Comparison of ENCODE assay signal across 8 mouse cellular contexts in the genomic region with DNA sequence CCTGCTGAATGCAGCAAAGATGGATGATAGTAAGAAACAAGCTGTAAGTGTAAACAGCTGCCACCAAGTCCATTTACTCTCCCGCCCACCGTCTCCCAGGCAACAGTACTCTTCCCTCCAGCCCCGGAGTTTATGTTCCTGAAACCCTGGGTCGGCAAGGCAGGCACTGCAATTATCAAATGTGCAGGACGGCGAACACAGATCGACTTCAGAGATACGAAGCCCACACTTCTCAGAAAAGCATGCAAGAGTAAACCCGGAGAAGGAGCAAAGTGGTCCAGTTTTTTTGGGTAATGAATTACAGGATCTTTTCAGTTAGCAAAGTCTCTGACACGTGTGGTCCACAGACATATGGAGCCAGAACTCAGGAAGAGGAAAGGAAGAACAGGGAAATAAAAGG. TPM values are rescaled to one million over a fixed set of nuclear protein-coding genes. Genes with fewer than 3 reads are reported as not detected.
DNase-seq lines count a peak whose midpoint lies in the region; ATAC-seq and TF ChIP-seq lines count a peak whose summit lies in the region.

No protein-coding gene starts in this region.

- H3K9me3 ChIP-seq in forebrain, postnatal 0 days (ENCODE audit: low read length): no peaks in the 10 kb centered on the region
- no peaks in the 10 kb centered on the region for H3K9me3 ChIP-seq in liver, embryonic 12.5 days (replicated peaks)
- H3K9me3 ChIP-seq in stomach, postnatal 0 days (ENCODE audit: control insufficient read depth, low read length): no peaks in the 10 kb centered on the region

- no peak overlapping the region for H3K27ac ChIP-seq in forebrain, postnatal 0 days (ENCODE audit: low read depth, low read length)
- peak overlapping the region; percentile 88 for H3K27ac ChIP-seq in liver, embryonic 12.5 days
- no peak overlapping the region for H3K27ac ChIP-seq in stomach, postnatal 0 days (replicated peaks)

- H3K9ac ChIP-seq in forebrain, postnatal 0 days: 0 out of 2 replicates have a peak overlapping the region, but pooled peaks have one; percentile 18
- peak overlapping the region; percentile 92 for H3K9ac ChIP-seq in liver, embryonic 12.5 days
- H3K9ac ChIP-seq in stomach, postnatal 0 days (ENCODE audit: low read length): 0 out of 2 replicates have a peak overlapping the region, but pooled peaks have one; percentile 27

- peak overlapping the region; percentile 58 for H3K4me2 ChIP-seq in forebrain, postnatal 0 days (ENCODE audit: low read depth)
- peak overlapping the region; percentile 83 for H3K4me2 ChIP-seq in liver, embryonic 12.5 days
- H3K4me2 ChIP-seq in stomach, postnatal 0 days (replicated peaks; ENCODE audit: low read depth): peak overlapping the region; percentile 93

- H3K4me3 ChIP-seq in forebrain, postnatal 0 days (ENCODE audit: low read depth, low read length): peak overlapping the region; percentile 58
- peak overlapping the region; percentile 90 for H3K4me3 ChIP-seq in liver, embryonic 12.5 days
- peak overlapping the region; percentile 86; the same call in 1 of the 2 replicates for H3K4me3 ChIP-seq in stomach, postnatal 0 days (ENCODE audit: low read depth, low read length)

- peaks cover 5% of the 10 kb centered on the region; the same call in 1 of the 2 replicates for H3K36me3 ChIP-seq in forebrain, postnatal 0 days (ENCODE audit: insufficient read depth)
- H3K36me3 ChIP-seq in liver, embryonic 12.5 days: peaks cover 38% of the 10 kb centered on the region
- no peaks in the 10 kb centered on the region; the same call in 1 of the 2 replicates for H3K36me3 ChIP-seq in stomach, postnatal 0 days (ENCODE audit: control insufficient read depth, insufficient read depth, low read length)

- no peaks in the 10 kb centered on the region for H3K27me3 ChIP-seq in forebrain, postnatal 0 days (ENCODE audit: insufficient read depth, low read length)
- no peaks in the 10 kb centered on the region for H3K27me3 ChIP-seq in liver, embryonic 12.5 days (replicated peaks)
- no peaks in the 10 kb centered on the region for H3K27me3 ChIP-seq in stomach, postnatal 0 days (ENCODE audit: control insufficient read depth, insufficient read depth, low read length)

- WGBS in forebrain, postnatal 0 days: 7% methylated on average over 10 of the region's 10 CpGs
- WGBS in liver, embryonic 12.5 days (ENCODE audit: insufficient replicate concordance): 3% methylated on average over 10 of the region's 10 CpGs
- WGBS in stomach, postnatal 0 days: 5% methylated on average over 10 of the region's 10 CpGs

- TF ChIP-seq EP300 in stomach, postnatal 0 days (optimal IDR thresholded peaks at IDR 0.05): no peak

- H3K4me1 ChIP-seq in forebrain, postnatal 0 days (ENCODE audit: insufficient read depth): 0 out of 2 replicates have a peak, but pooled peaks cover 4% of the 10 kb centered on the region
- H3K4me1 ChIP-seq in liver, embryonic 12.5 days: peaks cover 65% of the 10 kb centered on the region
- H3K4me1 ChIP-seq in stomach, postnatal 0 days (replicated peaks; ENCODE audit: control insufficient read depth, insufficient read depth): no peaks in the 10 kb centered on the region

- no peak for TF ChIP-seq CTCF in forebrain, postnatal 0 days (IDR thresholded peaks at IDR 0.05; ENCODE audit: low read depth)
- TF ChIP-seq CTCF in stomach, postnatal 0 days (IDR thresholded peaks at IDR 0.05; ENCODE audit: low read depth): no peak

- peak; percentile 17 for DNase-seq in right cerebral cortex, adult 18-20 months
- DNase-seq in right cerebral cortex, postnatal 4 days: no peak
- DNase-seq in c-Kit-negative CD71-positive TER-119-positive erythroid progenitor cells, embryonic 14.5 days (ENCODE audit: low read depth, low spot score): peak; percentile 46
- DNase-seq in forebrain, postnatal 0 days: peak; percentile 10
- peak; percentile 55 for DNase-seq in stomach, postnatal 0 days (ENCODE audit: low spot score)
- no peak for DNase-seq in cerebellum, adult 9-11 months
- no peak for DNase-seq in adrenal gland, adult 8-10 months

- no peak for ATAC-seq in forebrain, postnatal 0 days
- ATAC-seq in liver, embryonic 12.5 days: peak; percentile 16; the same call in 1 of the 2 replicates
- ATAC-seq in stomach, postnatal 0 days (ENCODE audit: low FRiP score, low TSS enrichment): no peak

RNA-seq across cellular contexts. Expression of gene Mthfd2, which starts 9.7 kb away (rescaled TPM):
- total RNA-seq in forebrain, postnatal 0 days (2014; rRNA removed): 18.6 and 31.9 TPM in 2 replicates
- polyA plus RNA-seq in forebrain, postnatal 0 days (2015; fragmentation: Nextera tagmentation; extraction: Ambion mirVana): 19.0 and 21.5 TPM in 2 replicates
- 112 and 114 TPM in 2 replicates for polyA plus RNA-seq in liver, embryonic 12.5 days (2016; fragmentation: Nextera tagmentation; extraction: Ambion mirVana)
- 21.1 and 23.0 TPM in 2 replicates for polyA plus RNA-seq in stomach, postnatal 0 days (2015; fragmentation: Nextera tagmentation; extraction: Ambion mirVana)
- 10 to 100 TPM; 14.4 to 19.3 (median 17.6) TPM for total RNA-seq in adrenal gland, adult 8-10 months (2022)

RNA-seq across cellular contexts. Expression of gene Mob1a, which starts 9.8 kb away (rescaled TPM):
- 31.0 and 32.4 TPM in 2 replicates for total RNA-seq in forebrain, postnatal 0 days (2014; rRNA removed)
- 9.3 and 9.5 TPM in 2 replicates for polyA plus RNA-seq in forebrain, postnatal 0 days (2015; fragmentation: Nextera tagmentation; extraction: Ambion mirVana)
- polyA plus RNA-seq in liver, embryonic 12.5 days (2016; fragmentation: Nextera tagmentation; extraction: Ambion mirVana): 58.6 and 59.9 TPM in 2 replicates
- polyA plus RNA-seq in stomach, postnatal 0 days (2015; fragmentation: Nextera tagmentation; extraction: Ambion mirVana): 31.0 and 32.5 TPM in 2 replicates
- total RNA-seq in adrenal gland, adult 8-10 months (2022): 10 to 100 TPM; 66.9 to 77.3 (median 71.4) TPM

RNA-seq across cellular contexts. Expression of gene Bola3, which starts 32.9 kb away (rescaled TPM):
- 6.6 and 7.7 TPM in 2 replicates for total RNA-seq in forebrain, postnatal 0 days (2014; rRNA removed)
- 50.2 and 55.7 TPM in 2 replicates for polyA plus RNA-seq in forebrain, postnatal 0 days (2015; fragmentation: Nextera tagmentation; extraction: Ambion mirVana)
- polyA plus RNA-seq in liver, embryonic 12.5 days (2016; fragmentation: Nextera tagmentation; extraction: Ambion mirVana): 314 and 322 TPM in 2 replicates
- polyA plus RNA-seq in stomach, postnatal 0 days (2015; fragmentation: Nextera tagmentation; extraction: Ambion mirVana): 156 and 162 TPM in 2 replicates
- total RNA-seq in adrenal gland, adult 8-10 months (2022): 100 to 1,000 TPM in 3 of 4 experiments, 10 to 100 TPM in 1; 94.1 to 174 (median 137) TPM

Comparison
In these comparisons a context has a peak if more than half of its experiments do, and no peak if none do; other contexts are left out.
1. DNase-seq: peak in right cerebral cortex, adult 18-20 months (single experiment), c-Kit-negative CD71-positive TER-119-positive erythroid progenitor cells, embryonic 14.5 days (single experiment), forebrain, postnatal 0 days (single experiment) and stomach, postnatal 0 days (single experiment); none in right cerebral cortex, postnatal 4 days (single experiment), cerebellum, adult 9-11 months (single experiment) and adrenal gland, adult 8-10 months (single experiment).
2. H3K9ac ChIP-seq: peak in every context shown above with its lines; median percentile 92 in liver, embryonic 12.5 days; 27 in stomach, postnatal 0 days; 18 in forebrain, postnatal 0 days.
3. Peak in every context shown above with its lines, with median percentiles within 50 percentile points of each other: H3K4me2 ChIP-seq and H3K4me3 ChIP-seq.